Mouse (Mus musculus): Measurements from ENCODE around the gene Cnksr3.

- no peak for TF ChIP-seq CTCF (IDR thresholded peaks at IDR 0.05; ENCODE audit: low read depth, low read length)
- TF ChIP-seq POLR2AphosphoS5 (IDR thresholded peaks at IDR 0.05; ENCODE audit: insufficient replicate concordance, low read depth, low read length) = no peak
- no peak for TF ChIP-seq GATA1 (IDR thresholded peaks at IDR 0.05; ENCODE audit: borderline replicate concordance, low read length)
- no peak for TF ChIP-seq GATA2 (IDR thresholded peaks at IDR 0.05; ENCODE audit: borderline replicate concordance, low read depth, low read length)
- TF ChIP-seq TAL1 (conservative IDR thresholded peaks at IDR 0.05; ENCODE audit: low read depth, low read length) = no peak
Measured at GRCm38 (mm10) chr10:7113747-7114146, 98.3 kb downstream of the Cnksr3 start.

All from G1E (cell line).